Mouse (Mus musculus) megakaryocyte, embryonic 14.5 days (primary cell): ENCODE data around the gene Lrch1. TPM values are rescaled to one million over a fixed set of nuclear protein-coding genes. Genes with fewer than 3 reads are reported as not detected.

Source experiments
- H3K27me3 ChIP-seq: replicated peaks from 2 replicates; pipeline ENCODE3; 2012; ENCODE audit warnings: inconsistent platforms
- H3K36me3 ChIP-seq: replicated peaks from 2 replicates; pipeline ENCODE3; 2012; ENCODE audit warnings: low read length, inconsistent platforms, mixed read lengths
- H3K4me1 ChIP-seq: 2 replicates; pipeline ENCODE4 v1.6.1; 2012; ENCODE audit warnings: inconsistent platforms
- H3K4me3 ChIP-seq: replicated peaks from 2 replicates; pipeline ENCODE3; 2012; ENCODE audit warnings: moderate library complexity, mild to moderate bottlenecking, inconsistent platforms
- H3K9me3 ChIP-seq: 2 replicates; pipeline ENCODE4 v1.6.1; 2012; ENCODE audit warnings: inconsistent platforms
- FLI1 ChIP-seq: IDR thresholded peaks from 2 replicates; pipeline ENCODE4 v1.6.1; 2012; ENCODE audit warnings: low read length, inconsistent platforms, mixed read lengths
- GATA1 ChIP-seq: IDR thresholded peaks from 3 replicates; pipeline ENCODE4 v1.6.1; 2012; ENCODE audit warnings: mixed read lengths, low read length, inconsistent platforms, borderline replicate concordance
- polyA plus RNA-seq: library from polyadenylated mRNA; stranded (reverse); fragments of >175 nt; gene quantifications from 2 replicates; pipeline ENCODE4 v1.2.3, GENCODE M21; 2012; ENCODE audit warnings: low replicate concordance; ENCODE audit not compliant: insufficient read depth

Lrch1 gene
- polyA plus RNA-seq, 1 experiment: 1.9 TPM

- Histone ChIP-seq H3K36me3 (peaks cover 21% of the 10 kb centered on the region), H3K27me3 (no peaks in the 10 kb centered on the region), H3K4me1 (no peaks in the 10 kb centered on the region; the same call in 1 of the 2 replicates), H3K4me3 (no peak overlapping the region), H3K9me3 (no peaks in the 10 kb centered on the region)
- TF ChIP-seq FLI1: no peak
- no peak for TF ChIP-seq GATA1
Measured at GRCm38 (mm10) chr14:74822757-74823680, 124.7 kb downstream of the Lrch1 start.

- H3K36me3 ChIP-seq: peaks cover 22% of the 10 kb centered on the region
- no peaks in the 10 kb centered on the region; the same call in 1 of the 2 replicates for H3K4me1 ChIP-seq
- no peaks in the 10 kb centered on the region for H3K27me3 ChIP-seq
- no peak overlapping the region for H3K4me3 ChIP-seq
- TF ChIP-seq GATA1 (no peak), FLI1 (no peak)
- no peaks in the 10 kb centered on the region for H3K9me3 ChIP-seq
Measured at GRCm38 (mm10) chr14:74822048-74822447, 125.6 kb downstream of the Lrch1 start.

GRCm38 (mm10) chr14:74820180-74820813 is 127.4 kb downstream of the Lrch1 start:
- H3K4me3 ChIP-seq: no peak overlapping the region
- no peaks in the 10 kb centered on the region for H3K9me3 ChIP-seq
- no peaks in the 10 kb centered on the region for H3K27me3 ChIP-seq
- H3K36me3 ChIP-seq: peaks cover 24% of the 10 kb centered on the region
- TF ChIP-seq FLI1 (no peak), GATA1 (no peak)
- no peaks in the 10 kb centered on the region; the same call in 1 of the 2 replicates for H3K4me1 ChIP-seq

- no peaks in the 10 kb centered on the region for H3K4me1 ChIP-seq
- peaks cover 26% of the 10 kb centered on the region for H3K36me3 ChIP-seq
- H3K4me3 ChIP-seq: no peak overlapping the region
- no peak for TF ChIP-seq FLI1
- TF ChIP-seq GATA1: no peak
- no peaks in the 10 kb centered on the region for H3K27me3 ChIP-seq
- H3K9me3 ChIP-seq: no peaks in the 10 kb centered on the region
Measured at GRCm38 (mm10) chr14:74816705-74817104, 131.0 kb downstream of the Lrch1 start.

- no peak overlapping the region for H3K4me3 ChIP-seq
- no peaks in the 10 kb centered on the region for H3K4me1 ChIP-seq
- peaks cover 39% of the 10 kb centered on the region for H3K36me3 ChIP-seq
- TF ChIP-seq GATA1: no peak
- TF ChIP-seq FLI1: no peak
- no peaks in the 10 kb centered on the region for H3K9me3 ChIP-seq
- H3K27me3 ChIP-seq: no peaks in the 10 kb centered on the region
Measured at GRCm38 (mm10) chr14:74814848-74815789, 132.6 kb downstream of the Lrch1 start.

GRCm38 (mm10) chr14:74811617-74812016 is 136.1 kb downstream of the Lrch1 start:
- TF ChIP-seq GATA1: no peak
- TF ChIP-seq FLI1: no peak
- Histone ChIP-seq H3K36me3 (peaks cover 47% of the 10 kb centered on the region), H3K4me3 (no peak overlapping the region), H3K4me1 (no peaks in the 10 kb centered on the region), H3K27me3 (no peaks in the 10 kb centered on the region), H3K9me3 (no peaks in the 10 kb centered on the region)

- H3K4me1 ChIP-seq: peaks cover 9% of the 10 kb centered on the region
- peaks cover 81% of the 10 kb centered on the region for H3K36me3 ChIP-seq
- H3K9me3 ChIP-seq: peaks cover 16% of the 10 kb centered on the region
- TF ChIP-seq GATA1 (no peak), FLI1 (no peak)
- H3K4me3 ChIP-seq: no peak overlapping the region
- H3K27me3 ChIP-seq: no peaks in the 10 kb centered on the region
Measured at GRCm38 (mm10) chr14:74801961-74802360, 145.7 kb downstream of the Lrch1 start.

GRCm38 (mm10) chr14:74798063-74798890 is 149.4 kb downstream of the Lrch1 start:
- H3K9me3 ChIP-seq: peaks cover 16% of the 10 kb centered on the region
- H3K4me3 ChIP-seq: no peak overlapping the region
- peaks cover 10% of the 10 kb centered on the region for H3K4me1 ChIP-seq
- TF ChIP-seq GATA1 (no peak), FLI1 (no peak)
- peaks cover 67% of the 10 kb centered on the region for H3K36me3 ChIP-seq
- no peaks in the 10 kb centered on the region for H3K27me3 ChIP-seq
